8 mouse cellular contexts compared by ENCODE assay signal in genomic region chr11:118659305-118659704, GRCm38 (mm10).
DNase-seq lines count a peak whose midpoint lies in the region; ATAC-seq lines count a peak whose summit lies in the region.

No protein-coding gene starts in this region.

- H3K9me3 ChIP-seq in liver, embryonic 12.5 days (replicated peaks), result no peaks in the 10 kb centered on the region
- H3K9me3 ChIP-seq in heart, embryonic 11.5 days (replicated peaks; ENCODE audit: control insufficient read depth, low read length), result no peaks in the 10 kb centered on the region

- no peaks in the 10 kb centered on the region for H3K36me3 ChIP-seq in liver, embryonic 12.5 days
- H3K36me3 ChIP-seq in heart, embryonic 11.5 days (ENCODE audit: control insufficient read depth, insufficient read depth, low read length), result no peaks in the 10 kb centered on the region

- H3K4me2 ChIP-seq in liver, embryonic 12.5 days, result no peak overlapping the region
- H3K4me2 ChIP-seq in heart, embryonic 11.5 days, result no peak overlapping the region

- no peak overlapping the region for H3K27ac ChIP-seq in liver, embryonic 12.5 days
- H3K27ac ChIP-seq in heart, embryonic 11.5 days (ENCODE audit: low read depth, low read length), result no peak overlapping the region

- 13% methylated on average over 10 of the region's 10 CpGs for WGBS in liver, embryonic 12.5 days (ENCODE audit: insufficient replicate concordance)
- WGBS in heart, embryonic 11.5 days (ENCODE audit: insufficient replicate concordance), result 12% methylated on average over 10 of the region's 10 CpGs

- H3K4me1 ChIP-seq in liver, embryonic 12.5 days, result no peaks in the 10 kb centered on the region
- H3K4me1 ChIP-seq in heart, embryonic 11.5 days (ENCODE audit: control insufficient read depth, insufficient read depth, low read length), result no peaks in the 10 kb centered on the region

- ATAC-seq in CD4-positive, CD25-positive, alpha-beta regulatory T cell, adult 4 months, result no peak
- no peak for ATAC-seq in liver, embryonic 12.5 days
- ATAC-seq in granulocyte monocyte progenitor cell, adult 5-6 weeks (replicated peaks; ENCODE audit: poor library complexity, severe bottlenecking), result peak; percentile 59
- ATAC-seq in erythroblast, adult 5-6 weeks (replicated peaks; ENCODE audit: low FRiP score, poor library complexity, severe bottlenecking), result no peak
- no peak for ATAC-seq in heart, embryonic 11.5 days (replicated peaks; ENCODE audit: insufficient number of reproducible peaks, low FRiP score, low TSS enrichment)

- peak; percentile 54 for DNase-seq in CD4-positive, CD25-positive, alpha-beta regulatory T cell, adult 2 months (ENCODE audit: low read depth, low spot score)
- DNase-seq in liver, result peak; percentile 55
- peak; percentile 85 for DNase-seq in retina, embryonic 14.5 days (ENCODE audit: low spot score)

- H3K27me3 ChIP-seq in liver, embryonic 12.5 days (replicated peaks), result peaks cover 11% of the 10 kb centered on the region; the same call in 1 of the 2 replicates
- H3K27me3 ChIP-seq in heart, embryonic 11.5 days (ENCODE audit: control insufficient read depth, insufficient read depth, low read length), result peaks cover 9% of the 10 kb centered on the region; the same call in 1 of the 2 replicates

- no peak overlapping the region for H3K4me3 ChIP-seq in liver, embryonic 12.5 days
- no peak overlapping the region for H3K4me3 ChIP-seq in heart, embryonic 11.5 days (ENCODE audit: low read depth, low read length)

- H3K9ac ChIP-seq in liver, embryonic 12.5 days, result no peak overlapping the region
- no peak overlapping the region for H3K9ac ChIP-seq in heart, embryonic 11.5 days (ENCODE audit: low read depth, low read length)
